ENCODE assay signal across 8 mouse cellular contexts in genomic region chr4:135270476-135270875, GRCm38 (mm10). TPM values are rescaled to one million over a fixed set of nuclear protein-coding genes. Genes with fewer than 3 reads are reported as not detected.
DNase-seq lines count a peak whose midpoint lies in the region; ATAC-seq and TF ChIP-seq lines count a peak whose summit lies in the region.

No protein-coding gene starts in this region.

- ATAC-seq in heart, embryonic 11.5 days (replicated peaks; ENCODE audit: insufficient number of reproducible peaks, low FRiP score, low TSS enrichment): no peak
- no peak for ATAC-seq in heart, postnatal 0 days (ENCODE audit: insufficient read depth, low read depth)
- no peak for ATAC-seq in liver, embryonic 16.5 days (ENCODE audit: low read depth)

- no peak for DNase-seq in heart, postnatal 4 days
- DNase-seq in heart, postnatal 0 days (ENCODE audit: low spot score): no peak
- no peak for DNase-seq in ovary, postnatal 36 days (ENCODE audit: low spot score)
- DNase-seq in urinary bladder, postnatal 4 days (ENCODE audit: low spot score in 2 of 2): no peak
- no peak for DNase-seq in ovary, adult 18-20 months (ENCODE audit: low spot score)

- H3K4me1 ChIP-seq in heart, embryonic 11.5 days (ENCODE audit: control insufficient read depth, insufficient read depth, low read length): peaks cover 46% of the 10 kb centered on the region
- H3K4me1 ChIP-seq in E14TG2a.4 (replicated peaks; ENCODE audit: low read depth, low read length): peaks cover 69% of the 10 kb centered on the region
- peaks cover 53% of the 10 kb centered on the region for H3K4me1 ChIP-seq in heart, postnatal 0 days (ENCODE audit: control insufficient read depth, insufficient read depth)
- H3K4me1 ChIP-seq in liver, embryonic 16.5 days (ENCODE audit: control insufficient read depth, low read depth, low read length): peaks cover 55% of the 10 kb centered on the region

- H3K27ac ChIP-seq in heart, embryonic 11.5 days (ENCODE audit: low read depth, low read length): peak overlapping the region; percentile 98
- peak overlapping the region; percentile 99 for H3K27ac ChIP-seq in heart, postnatal 0 days (ENCODE audit: low read depth)
- H3K27ac ChIP-seq in liver, embryonic 16.5 days (ENCODE audit: low read length): peak overlapping the region; percentile 94

- no peak for TF ChIP-seq CTCF in E14TG2a.4 (conservative IDR thresholded peaks at IDR 0.05; ENCODE audit: low read length)
- no peak for TF ChIP-seq CTCF in heart, postnatal 0 days (IDR thresholded peaks at IDR 0.05; ENCODE audit: low read depth)

- no peaks in the 10 kb centered on the region for H3K27me3 ChIP-seq in heart, embryonic 11.5 days (ENCODE audit: control insufficient read depth, insufficient read depth, low read length)
- H3K27me3 ChIP-seq in E14TG2a.4 (ENCODE audit: insufficient read depth, low read length): peaks cover 22% of the 10 kb centered on the region
- no peaks in the 10 kb centered on the region for H3K27me3 ChIP-seq in heart, postnatal 0 days (ENCODE audit: control insufficient read depth, insufficient read depth, low read length)
- no peaks in the 10 kb centered on the region for H3K27me3 ChIP-seq in liver, embryonic 16.5 days (ENCODE audit: control insufficient read depth, insufficient read depth, low read depth, low read length)

- TF ChIP-seq EP300 in heart, postnatal 0 days (IDR thresholded peaks at IDR 0.05; ENCODE audit: low read depth): no peak

- no peaks in the 10 kb centered on the region for H3K36me3 ChIP-seq in heart, embryonic 11.5 days (ENCODE audit: control insufficient read depth, insufficient read depth, low read length)
- peaks cover 49% of the 10 kb centered on the region for H3K36me3 ChIP-seq in E14TG2a.4 (ENCODE audit: insufficient read depth, low read length)
- peaks cover 3% of the 10 kb centered on the region; the same call in 1 of the 2 replicates for H3K36me3 ChIP-seq in heart, postnatal 0 days (replicated peaks; ENCODE audit: control insufficient read depth, insufficient read depth, low read length)
- no peaks in the 10 kb centered on the region; the same call in 1 of the 2 replicates for H3K36me3 ChIP-seq in liver, embryonic 16.5 days (ENCODE audit: control insufficient read depth, insufficient read depth)

- H3K9ac ChIP-seq in heart, embryonic 11.5 days (ENCODE audit: low read depth, low read length): peak overlapping the region; percentile 99
- peak overlapping the region; percentile 98 for H3K9ac ChIP-seq in heart, postnatal 0 days (replicated peaks; ENCODE audit: low read depth, low read length)
- peak overlapping the region; percentile 97 for H3K9ac ChIP-seq in liver, embryonic 16.5 days (ENCODE audit: low read depth, low read length)

- H3K9me3 ChIP-seq in heart, embryonic 11.5 days (replicated peaks; ENCODE audit: control insufficient read depth, low read length): no peaks in the 10 kb centered on the region
- no peaks in the 10 kb centered on the region for H3K9me3 ChIP-seq in E14TG2a.4 (ENCODE audit: low read length)
- no peaks in the 10 kb centered on the region for H3K9me3 ChIP-seq in heart, postnatal 0 days (replicated peaks; ENCODE audit: control insufficient read depth, low read length)
- no peaks in the 10 kb centered on the region for H3K9me3 ChIP-seq in liver, embryonic 16.5 days (replicated peaks; ENCODE audit: control insufficient read depth, low read length)

- H3K4me3 ChIP-seq in heart, embryonic 11.5 days (ENCODE audit: low read depth, low read length): peak overlapping the region; percentile 95
- peak overlapping the region; percentile 26; the same call in 1 of the 2 replicates for H3K4me3 ChIP-seq in E14TG2a.4 (replicated peaks; ENCODE audit: low read length)
- H3K4me3 ChIP-seq in heart, postnatal 0 days (ENCODE audit: low read depth, low read length): peak overlapping the region; percentile 96
- H3K4me3 ChIP-seq in liver, embryonic 16.5 days (ENCODE audit: low read depth, low read length): peak overlapping the region; percentile 96

- WGBS in heart, embryonic 11.5 days (ENCODE audit: insufficient replicate concordance): 32% methylated on average over 8 of the region's 8 CpGs
- 7% methylated on average over 8 of the region's 8 CpGs for WGBS in heart, postnatal 0 days
- WGBS in liver, embryonic 16.5 days (ENCODE audit: insufficient replicate concordance): 43% methylated on average over 8 of the region's 8 CpGs

- peak overlapping the region; percentile 91 for H3K4me2 ChIP-seq in heart, embryonic 11.5 days
- peak overlapping the region; percentile 78 for H3K4me2 ChIP-seq in heart, postnatal 0 days (ENCODE audit: low read depth, low read length)
- peak overlapping the region; percentile 84 for H3K4me2 ChIP-seq in liver, embryonic 16.5 days (ENCODE audit: low read depth, low read length)

RNA-seq across cellular contexts. Expression of gene Clic4, which starts 2.1 kb away (rescaled TPM):
- polyA plus RNA-seq in heart, embryonic 11.5 days (2014; fragmentation: Nextera tagmentation; extraction: Ambion mirVana): 156 and 251 TPM in 2 replicates
- total RNA-seq in heart, postnatal 4 days (2021): 100 to 1,000 TPM; 313 to 318 TPM
- total RNA-seq in heart, postnatal 0 days (2014; rRNA removed; ENCODE audit: low replicate concordance): 239 and 307 TPM in 2 replicates
- 213 and 235 TPM in 2 replicates for polyA plus RNA-seq in heart, postnatal 0 days (2015; fragmentation: Nextera tagmentation; extraction: Ambion mirVana)
- polyA plus RNA-seq in liver, embryonic 16.5 days (2015; fragmentation: Nextera tagmentation; extraction: Ambion mirVana): 109 and 110 TPM in 2 replicates

Comparison
In these comparisons a context has a peak if more than half of its experiments do, and no peak if none do; other contexts are left out.
1. H3K4me3 ChIP-seq: peak in every context shown above with its lines; median percentile 96 in heart, postnatal 0 days; 96 in liver, embryonic 16.5 days; 95 in heart, embryonic 11.5 days; 26 in E14TG2a.4.